Mouse (Mus musculus) stomach, postnatal 0 days (tissue): ENCODE data around the gene Ndufa10.

Source experiments
- CTCF ChIP-seq: IDR thresholded peaks from 2 replicates; pipeline ENCODE4 v1.5.1; 2016; ENCODE audit warnings: antibody characterized with exemption, low read depth, mild to moderate bottlenecking, moderate library complexity
- EP300 ChIP-seq: optimal IDR thresholded peaks from 2 replicates; pipeline ENCODE3; 2016; ENCODE audit warnings: antibody characterized with exemption

DNA sequence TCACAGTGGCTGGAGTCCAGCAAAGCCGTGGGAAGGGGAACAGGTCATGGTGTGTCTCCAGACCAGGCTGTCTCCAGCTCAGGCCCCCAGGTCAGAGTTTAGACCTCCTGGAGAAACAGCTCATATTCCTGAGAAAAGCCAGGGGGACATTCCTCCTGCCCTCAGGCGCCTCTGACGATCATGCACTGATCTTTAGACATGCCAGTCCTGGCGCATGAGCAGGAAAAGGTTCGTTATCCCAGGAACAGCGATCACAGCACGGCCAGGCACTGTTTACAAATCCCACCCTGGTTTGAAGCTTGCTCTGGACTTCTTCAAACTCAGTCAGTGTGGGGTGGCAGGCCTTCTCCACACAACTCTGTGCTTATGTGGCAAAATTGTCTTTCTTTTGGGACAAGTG lies 75.1 kb downstream of the Ndufa10 start:
- TF ChIP-seq CTCF (no peak), EP300 (no peak)
